Mouse (Mus musculus) CH12.LX (cell line): ENCODE results near the gene Cptp. TPM values are rescaled to one million over a fixed set of nuclear protein-coding genes. Genes with fewer than 3 reads are reported as not detected.

Source experiments
- DNase-seq: peaks from one replicate; pipeline ENCODE4 v3.0.0-alpha.2; 2013; ENCODE audit errors: extremely low read depth
- H3K27ac ChIP-seq: 2 replicates; pipeline ENCODE4 v1.5.1; 2012; ENCODE audit warnings: low read depth, mild to moderate bottlenecking, control low read depth, moderate library complexity; ENCODE audit not compliant: insufficient read depth
- H3K27me3 ChIP-seq: replicated peaks from 2 replicates; pipeline ENCODE3; 2012; ENCODE audit warnings: inconsistent platforms
- H3K36me3 ChIP-seq, 2 experiments: replicated peaks in 1 of 2; 2 replicates each; pipeline versions ENCODE3 to v1.6.1; 2012; ENCODE audit warnings: inconsistent platforms in 1 of 2, low read length in 1 of 2, mild to moderate bottlenecking in 1 of 2, mixed read lengths in 1 of 2, moderate library complexity in 1 of 2; ENCODE audit not compliant: control insufficient read depth in 1 of 2, insufficient read depth in 1 of 2
- H3K4me1 ChIP-seq, 2 experiments: 2 replicates each; pipeline ENCODE4 v1.6.1; 2012; ENCODE audit warnings: inconsistent platforms in 1 of 2, moderate library complexity in 1 of 2; ENCODE audit not compliant: insufficient read depth in 2 of 2, control insufficient read depth in 1 of 2
- H3K4me2 ChIP-seq: 2 replicates; pipeline ENCODE4 v1.6.1; 2012; ENCODE audit warnings: low read depth, mild to moderate bottlenecking, control low read depth; ENCODE audit not compliant: poor library complexity, insufficient read depth, severe bottlenecking
- H3K4me3 ChIP-seq, 3 experiments: fragments of 150-350 bp in 1 of 3; sonication (generic) in 1 of 3; replicated peaks in 1 of 3; 2 replicates each; pipeline versions ENCODE3 to v1.5.1; 2011 to 2012; ENCODE audit warnings: low read depth in 2 of 3, low read length in 2 of 3, mild to moderate bottlenecking in 2 of 3, moderate library complexity in 2 of 3, control low read depth in 1 of 3, improper control_type of control experiment in 1 of 3, inconsistent platforms in 1 of 3, mixed read lengths in 1 of 3; ENCODE audit not compliant: poor library complexity in 1 of 3
- H3K79me2 ChIP-seq: replicated peaks from 2 replicates; pipeline ENCODE4 v1.6.1; 2012; ENCODE audit warnings: mild to moderate bottlenecking, moderate library complexity; ENCODE audit not compliant: control insufficient read depth, poor library complexity, insufficient read depth, severe bottlenecking; ENCODE audit errors: extremely low read depth
- H3K9ac ChIP-seq: 2 replicates; pipeline ENCODE4 v1.6.1; 2012; ENCODE audit warnings: low read depth, mild to moderate bottlenecking, control low read depth, moderate library complexity; ENCODE audit not compliant: insufficient read depth
- H3K9me3 ChIP-seq: replicated peaks from 2 replicates; pipeline ENCODE3; 2012; ENCODE audit warnings: low read length, inconsistent platforms, mixed read lengths
- CHD2 ChIP-seq: IDR thresholded peaks from 2 replicates; pipeline ENCODE4 v1.6.1; 2011; ENCODE audit warnings: low read length, improper control_type of control experiment
- E2F4 ChIP-seq: IDR thresholded peaks from 2 replicates; pipeline ENCODE4 v1.6.1; 2011; ENCODE audit warnings: low read depth, low read length, improper control_type of control experiment; ENCODE audit not compliant: insufficient replicate concordance
- MAFK ChIP-seq: IDR thresholded peaks from 2 replicates; pipeline ENCODE4 v1.6.1; 2011; ENCODE audit warnings: low read length, improper control_type of control experiment; ENCODE audit not compliant: insufficient replicate concordance
- MAZ ChIP-seq: IDR thresholded peaks from 2 replicates; pipeline ENCODE4 v1.6.1; 2012; ENCODE audit warnings: low read depth, mild to moderate bottlenecking, inconsistent platforms, low read length, improper control_type of control experiment, moderate library complexity
- MYC ChIP-seq: IDR thresholded peaks from 2 replicates; pipeline ENCODE4 v1.6.1; 2011; ENCODE audit warnings: low read depth, mild to moderate bottlenecking, improper control_type of control experiment, low read length
- NRF1 ChIP-seq: IDR thresholded peaks from 2 replicates; pipeline ENCODE4 v1.6.1; 2014; ENCODE audit warnings: low read depth, mild to moderate bottlenecking, inconsistent platforms, low read length, improper control_type of control experiment, moderate library complexity
- PAX5 ChIP-seq: IDR thresholded peaks from 2 replicates; pipeline ENCODE4 v1.6.1; 2012; ENCODE audit warnings: low read length, inconsistent platforms, mixed read lengths
- POLR2A ChIP-seq: IDR thresholded peaks from 2 replicates; pipeline ENCODE4 v1.6.1; 2011; ENCODE audit warnings: low read depth, mild to moderate bottlenecking, improper control_type of control experiment, low read length
- RCOR1 ChIP-seq: conservative IDR thresholded peaks from 2 replicates; pipeline ENCODE4 v1.6.1; 2012; ENCODE audit warnings: low read depth, mild to moderate bottlenecking, inconsistent platforms, low read length, improper control_type of control experiment
- TBP ChIP-seq: conservative IDR thresholded peaks from 2 replicates; pipeline ENCODE4 v1.6.1; 2011; ENCODE audit warnings: low read depth, low read length, improper control_type of control experiment
- ZNF384 ChIP-seq: IDR thresholded peaks from 2 replicates; pipeline ENCODE4 v1.6.1; 2012; ENCODE audit warnings: low read depth, low read length, improper control_type of control experiment, inconsistent platforms
- dilution Hi-C: fragments of 300-500 bp; cut with MboI; formaldehyde crosslinking; loops from 2 replicates; pipeline ENCODE4 v1.14.3; 2020; ENCODE audit warnings: low sequenced_read_pairs; ENCODE audit not compliant: extremely low pct_unique_long_range_greater_than_20kb, extremely low pct_ligation_motif_present
- in situ Hi-C: fragments of 300-500 bp; cut with MboI; formaldehyde crosslinking; loops from 3 replicates; pipeline ENCODE4 v1.14.3; 2019; ENCODE audit warnings: low sequenced_read_pairs, low pct_ligation_motif_present, low pct_unique_long_range_greater_than_20kb, mixed read lengths
- polyA plus RNA-seq: library from polyadenylated mRNA; unstranded; fragments of >175 nt; gene quantifications from 2 replicates; pipeline ENCODE4 v1.2.1, GENCODE M21; 2012; ENCODE audit warnings: low read depth; ENCODE audit not compliant: insufficient read length
- total RNA-seq, 2 experiments: library from RNA; depleted of rRNA; stranded (reverse); fragments of 300-350 nt in 1 of 2; fragments of >200 nt in 1 of 2; gene quantifications; 2 replicates each; pipeline ENCODE4 v1.2.3; 2012 to 2014

The Cptp gene
- total and polyA plus RNA-seq, 3 experiments, result 9.0 to 15.5 (median 12.1) TPM

DNA sequence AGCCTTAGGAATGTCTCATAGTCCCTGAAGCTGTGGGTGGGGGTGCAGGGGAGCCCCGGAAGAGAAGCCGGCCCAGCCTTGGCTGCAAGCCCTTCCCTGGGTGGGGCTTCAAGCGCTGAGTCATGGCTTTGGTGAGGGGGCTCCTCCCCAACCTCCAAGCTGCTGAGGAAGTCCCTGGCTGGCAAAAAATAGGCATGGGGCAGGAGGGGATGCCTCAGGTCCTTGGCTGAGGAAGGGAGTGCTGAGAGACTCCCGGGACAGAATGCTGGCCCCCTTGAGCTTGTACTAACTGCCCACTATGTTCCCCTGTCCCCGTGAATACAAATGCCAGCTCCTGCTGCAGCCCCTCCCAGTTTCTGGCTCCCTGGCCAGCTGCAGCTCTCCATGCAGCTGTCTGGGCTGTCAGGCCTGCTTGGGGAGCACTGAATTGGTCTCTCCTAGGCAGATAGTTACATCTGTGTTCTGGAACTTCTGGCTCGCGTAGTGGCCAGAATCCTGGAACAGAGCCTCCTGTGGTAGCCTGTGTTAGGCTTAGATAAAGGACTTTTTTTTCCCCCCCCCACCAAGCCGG, 25.2 kb upstream of the Cptp start:
- peak overlapping the region; percentile 70 for H3K4me2 ChIP-seq
- peaks cover 13% of the 10 kb centered on the region; the same call in 1 of the 2 replicates for H3K79me2 ChIP-seq
- no peak overlapping the region for H3K4me3 ChIP-seq
- in situ Hi-C loops (loop anchor here (5.0 kb wide), 1 partner anchor 48 kb away; the partner anchor contains the start of gene Ube2j2), dilution Hi-C loops (no loop called here)
- peaks cover 28 to 54% of the 10 kb centered on the region in 2 experiments for H3K4me1 ChIP-seq
- no peak for DNase-seq
- no peaks in the 10 kb centered on the region for H3K27me3 ChIP-seq
- no peak for TF ChIP-seq CHD2
- no peak for TF ChIP-seq PAX5
- TF ChIP-seq MAZ, result no peak
- TF ChIP-seq E2F4, result no peak
- TF ChIP-seq, all 38 proteins: peak for 0
- H3K9ac ChIP-seq, result peak overlapping the region; percentile 23; the same call in 1 of the 2 replicates
- H3K36me3 ChIP-seq, result peaks cover 17 to 43% of the 10 kb centered on the region in 2 experiments
- no peak overlapping the region for H3K27ac ChIP-seq
- H3K9me3 ChIP-seq, result peaks cover 3% of the 10 kb centered on the region

DNA sequence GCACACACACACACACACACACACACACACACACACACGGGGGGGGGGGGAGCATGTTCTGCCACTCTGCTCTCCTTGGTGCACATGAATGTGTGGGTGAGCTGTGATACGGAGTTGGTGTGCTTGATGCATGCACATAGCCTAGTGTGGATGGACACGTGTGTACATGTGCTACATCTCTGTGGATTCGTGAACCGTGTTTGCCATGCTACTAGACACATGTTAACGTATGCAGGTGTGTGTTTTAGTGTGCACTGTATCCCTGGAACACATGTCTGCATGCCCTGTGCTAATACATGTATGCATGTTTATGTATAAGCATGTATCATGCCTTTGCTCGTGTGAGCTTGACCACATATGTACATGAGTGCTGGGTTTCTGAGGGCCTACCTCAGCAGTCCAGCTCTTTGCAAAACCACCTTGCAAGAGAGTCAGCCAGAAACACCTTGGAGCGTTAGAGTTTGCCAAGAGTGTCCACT, 24.0 kb upstream of the Cptp start:
- in situ Hi-C loops (loop anchor here (5.0 kb wide), 1 partner anchor 49 kb away; the partner anchor contains the start of gene Ube2j2), dilution Hi-C loops (no loop called here)
- Histone ChIP-seq H3K9ac (peak overlapping the region; percentile 81; the same call in 1 of the 2 replicates), H3K9me3 (peaks cover 3% of the 10 kb centered on the region), H3K27me3 (no peaks in the 10 kb centered on the region), H3K79me2 (peaks cover 13% of the 10 kb centered on the region; the same call in 1 of the 2 replicates), H3K4me1 (peaks cover 28 to 55% of the 10 kb centered on the region in 2 experiments), H3K36me3 (peaks cover 25 to 43% of the 10 kb centered on the region in 2 experiments), H3K4me2 (peak overlapping the region; percentile 76), H3K27ac (no peak overlapping the region), H3K4me3 (peak overlapping the region in 2 of 3 experiments; percentile 71 to 98)
- no peak for TF ChIP-seq TBP
- TF ChIP-seq NRF1, result no peak
- peak; percentile 9; the same call in 1 of the 2 replicates for TF ChIP-seq MYC
- TF ChIP-seq RCOR1, result no peak
- TF ChIP-seq POLR2A, result no peak
- no peak for TF ChIP-seq ZNF384
- TF ChIP-seq MAFK, result no peak
- DNase-seq, result no peak
